Mouse (Mus musculus) retina, postnatal 7 days (tissue): ENCODE results near the gene Gm5089.

Source experiments
- DNase-seq: peaks from one replicate; pipeline ENCODE4 v3.0.0-alpha.2; 2012; ENCODE audit warnings: low read depth, low spot score

Gm5089 gene

GRCm38 (mm10) chr14:122426529-122427203, 24.2 kb downstream of the Gm5089 start:
- DNase-seq: no peak

DNA sequence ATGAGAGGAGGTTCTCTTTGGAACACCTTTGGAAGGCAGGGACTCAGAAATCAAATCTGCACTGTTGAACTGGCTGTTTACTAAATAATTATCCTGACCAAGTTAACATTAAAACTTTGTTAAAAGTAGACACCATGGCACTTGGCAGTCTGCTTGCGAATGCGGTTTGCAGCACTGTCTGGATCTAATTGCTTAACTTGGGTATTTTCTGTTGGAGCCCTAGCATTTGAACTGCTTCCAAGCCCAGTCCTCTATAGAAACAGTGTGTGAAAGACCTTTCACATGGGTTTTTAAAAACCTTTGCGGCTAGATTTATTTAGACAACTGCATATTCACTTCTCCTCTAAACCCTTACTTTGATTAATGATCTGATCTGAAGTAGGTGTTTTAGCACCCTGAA, 26.5 kb downstream of the Gm5089 start:
- DNase-seq: no peak

- no peak for DNase-seq
Measured at GRCm38 (mm10) chr14:122416166-122416771, 34.6 kb downstream of the Gm5089 start.

- DNase-seq: no peak
Measured at GRCm38 (mm10) chr14:122414786-122415185, 36.1 kb downstream of the Gm5089 start.

GRCm38 (mm10) chr14:122413542-122413928, 37.4 kb downstream of the Gm5089 start:
- DNase-seq: no peak

GRCm38 (mm10) chr14:122412841-122413541, 37.9 kb downstream of the Gm5089 start:
- DNase-seq: no peak

DNA sequence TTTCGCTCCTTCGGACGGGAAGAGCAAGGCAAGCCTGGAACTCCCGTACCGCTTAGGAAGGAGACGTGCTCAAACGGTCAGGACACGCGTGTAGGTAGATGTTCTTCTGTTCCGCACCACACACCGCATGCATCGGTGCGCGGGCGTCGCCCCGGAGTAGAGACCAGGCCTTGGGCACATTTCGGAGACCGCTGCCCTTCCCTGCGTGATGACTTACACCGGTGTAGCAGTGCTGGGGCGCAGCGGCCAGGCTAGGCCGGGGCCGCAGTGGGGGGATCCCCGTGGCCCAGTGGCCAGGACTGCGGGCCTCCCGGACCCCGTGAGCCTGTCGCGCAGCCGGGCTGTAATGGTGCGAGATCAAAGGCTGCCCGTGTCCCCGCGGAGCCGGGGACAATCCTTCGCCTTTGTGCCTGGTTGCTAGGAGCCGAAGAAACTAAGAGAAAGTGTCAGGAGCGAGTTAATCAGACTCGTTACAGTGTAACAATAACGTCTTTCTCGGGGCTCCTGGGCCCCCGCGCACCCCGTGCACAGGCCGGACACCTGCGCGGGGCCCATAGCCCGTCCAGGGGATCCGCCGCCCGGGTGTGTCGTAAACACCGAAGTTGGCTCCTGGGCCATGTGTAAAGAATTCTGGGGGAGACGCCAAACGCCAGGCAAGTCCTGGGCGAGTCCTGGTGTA, 44.2 kb downstream of the Gm5089 start:
- DNase-seq: no peak

DNA sequence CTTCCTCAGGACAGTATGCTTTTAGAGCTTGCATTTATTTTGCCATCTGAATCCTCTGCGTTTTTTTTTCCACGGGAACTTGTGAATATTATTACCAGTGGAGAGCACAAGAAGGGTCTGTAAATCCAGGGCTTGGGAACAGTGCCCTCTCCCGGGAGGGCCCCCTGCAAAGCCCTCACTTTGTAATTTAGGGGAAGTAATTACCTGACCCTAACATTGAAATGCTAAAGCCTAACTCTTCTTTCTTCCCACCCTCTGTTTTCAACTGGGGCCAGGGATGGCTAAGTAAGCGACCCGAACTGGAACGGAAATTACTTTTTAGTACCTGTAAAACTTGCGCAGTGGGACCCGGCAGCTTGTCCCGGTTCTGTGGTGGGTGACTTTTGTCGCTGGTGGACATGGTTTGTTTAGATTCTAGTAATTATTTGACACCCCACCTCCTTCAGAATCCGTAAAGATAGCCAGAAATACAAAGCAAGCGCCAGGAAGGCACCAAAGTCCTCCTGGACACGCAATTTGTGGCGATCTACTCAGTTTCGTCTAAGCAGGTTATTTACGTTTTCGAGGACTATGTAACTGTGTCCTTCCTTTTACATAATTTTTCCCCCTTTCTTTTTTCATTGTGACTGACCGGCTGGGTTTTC, 44.9 kb downstream of the Gm5089 start:
- no peak for DNase-seq

DNA sequence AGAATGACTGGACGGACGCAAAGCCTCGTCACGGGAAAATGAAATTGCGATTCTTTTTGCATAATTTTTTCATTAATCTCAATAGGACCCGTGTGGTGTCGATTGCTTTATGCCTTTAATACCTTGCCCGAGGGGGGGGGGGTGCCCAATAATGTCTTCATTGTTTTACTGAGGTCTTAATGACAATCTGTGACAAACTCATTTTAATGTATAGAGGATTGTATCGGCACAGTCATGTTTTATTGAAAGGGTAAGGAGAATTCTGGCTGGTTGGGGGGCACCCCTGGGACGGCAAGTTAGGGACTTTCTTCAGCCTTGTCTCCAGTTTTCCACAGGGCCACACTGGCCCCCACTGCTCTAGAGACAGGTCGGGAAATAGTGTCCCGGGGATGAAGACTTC, 45.7 kb downstream of the Gm5089 start:
- no peak for DNase-seq

GRCm38 (mm10) chr14:122404596-122405154, 46.2 kb downstream of the Gm5089 start:
- no peak for DNase-seq

DNA sequence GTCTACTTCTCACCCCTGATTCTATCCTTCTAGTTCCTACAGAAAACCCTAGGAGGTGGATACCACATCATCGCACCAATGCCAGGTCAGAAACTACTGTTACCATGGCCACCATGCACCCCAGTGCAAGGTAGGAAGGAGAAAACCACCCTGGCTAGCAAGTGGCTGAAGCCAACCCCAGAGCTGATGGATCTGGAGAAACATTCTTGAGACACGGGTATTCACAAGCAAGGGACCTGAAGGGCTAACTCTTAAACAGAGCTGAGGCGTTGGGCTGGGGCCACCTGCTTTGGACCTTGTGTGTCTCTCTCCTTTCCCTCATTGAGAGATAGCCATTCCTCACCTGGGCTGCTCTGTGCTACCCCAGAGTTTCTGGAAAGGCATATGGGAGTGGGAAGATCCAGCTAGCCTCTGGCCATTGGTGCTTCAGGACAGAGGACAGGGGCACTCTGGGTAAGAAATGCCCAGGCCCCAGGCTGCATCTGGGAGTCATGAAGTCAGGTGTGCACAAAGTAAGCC, 47.4 kb downstream of the Gm5089 start:
- no peak for DNase-seq

- no peak for DNase-seq
Measured at GRCm38 (mm10) chr14:122402716-122403258, 48.1 kb downstream of the Gm5089 start.

DNA sequence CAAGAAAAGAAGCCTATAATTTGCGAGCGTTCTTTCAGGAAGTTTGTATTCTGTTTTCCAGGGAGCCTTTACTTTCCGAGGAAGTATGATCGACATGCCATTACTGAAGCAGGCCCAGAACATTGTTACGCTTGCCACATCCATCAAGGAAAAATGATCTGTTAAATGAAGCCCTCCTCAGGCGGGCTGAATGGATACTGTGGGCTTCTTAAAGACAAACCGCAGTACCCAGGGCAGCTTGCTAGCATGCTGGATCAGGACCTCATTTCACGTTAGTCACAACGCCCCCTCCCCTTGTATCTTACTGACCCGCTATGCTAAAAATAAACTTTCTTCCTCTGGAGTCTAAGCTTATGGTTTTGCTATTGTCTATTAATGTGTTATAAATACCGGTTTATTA, 49.0 kb downstream of the Gm5089 start:
- DNase-seq: no peak

DNA sequence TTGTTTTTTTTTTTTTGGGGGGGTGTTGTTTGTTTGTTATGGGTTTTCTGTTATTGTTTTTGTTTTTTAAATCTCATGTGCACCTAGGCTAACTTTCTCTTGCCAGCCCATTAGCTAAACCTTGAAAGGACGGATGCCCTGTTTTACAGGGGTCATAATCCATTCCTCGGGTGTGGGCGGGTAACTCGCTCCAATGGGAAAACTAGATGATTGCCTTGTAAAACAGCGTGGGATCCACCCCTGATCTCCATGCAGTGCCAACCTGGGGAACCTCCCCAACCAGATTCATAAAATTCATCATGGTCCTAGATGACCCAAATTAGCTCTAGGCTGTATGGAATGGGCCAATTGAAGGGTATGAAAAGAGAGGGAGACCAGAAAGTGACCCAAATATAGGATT, 51.0 kb downstream of the Gm5089 start:
- DNase-seq: no peak

DNA sequence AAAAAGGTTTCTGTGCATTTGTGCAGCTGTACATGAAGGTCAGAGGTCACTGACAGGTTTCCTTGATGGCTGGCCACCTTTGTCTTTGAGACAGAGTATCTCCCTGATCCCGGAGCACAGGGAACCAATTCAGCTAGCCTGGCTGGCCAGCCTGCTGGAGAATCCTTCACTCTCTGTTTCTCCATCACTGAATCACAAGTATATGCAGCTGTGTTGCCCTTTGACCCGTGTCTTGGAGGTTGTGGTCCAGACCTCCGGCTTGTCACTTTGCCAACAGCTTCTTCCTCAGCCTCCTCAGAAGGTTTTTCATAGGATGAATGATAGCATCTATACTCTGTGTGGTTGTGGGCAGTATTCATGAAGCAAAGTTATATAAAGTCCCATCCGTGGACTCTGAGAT, 52.2 kb downstream of the Gm5089 start:
- no peak for DNase-seq

- no peak for DNase-seq
Measured at GRCm38 (mm10) chr14:122393119-122393518, 57.8 kb downstream of the Gm5089 start.

DNA sequence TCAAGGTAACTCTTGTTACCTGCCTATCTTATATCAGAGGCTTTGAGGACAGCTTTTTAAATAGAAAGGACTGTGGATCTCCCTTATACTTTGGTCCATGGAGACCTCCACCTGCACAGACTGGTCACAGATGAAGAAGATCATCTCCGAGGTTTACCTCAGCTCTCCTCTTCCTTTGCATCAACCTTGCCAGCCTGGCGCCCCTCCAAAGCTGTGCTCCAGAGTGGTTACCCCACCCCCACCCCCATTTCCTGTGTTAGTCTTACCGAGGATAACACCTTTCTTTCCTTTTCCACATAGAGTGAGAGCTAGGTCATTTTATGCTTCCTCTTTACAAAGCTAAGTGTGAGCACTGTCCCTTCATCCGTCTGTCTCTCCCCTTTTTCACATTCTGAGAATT, 60.0 kb downstream of the Gm5089 start:
- DNase-seq: no peak

GRCm38 (mm10) chr14:122389684-122390370, 61.1 kb downstream of the Gm5089 start:
- no peak for DNase-seq

- no peak for DNase-seq
Measured at GRCm38 (mm10) chr14:122388431-122389031, 62.4 kb downstream of the Gm5089 start.

DNA sequence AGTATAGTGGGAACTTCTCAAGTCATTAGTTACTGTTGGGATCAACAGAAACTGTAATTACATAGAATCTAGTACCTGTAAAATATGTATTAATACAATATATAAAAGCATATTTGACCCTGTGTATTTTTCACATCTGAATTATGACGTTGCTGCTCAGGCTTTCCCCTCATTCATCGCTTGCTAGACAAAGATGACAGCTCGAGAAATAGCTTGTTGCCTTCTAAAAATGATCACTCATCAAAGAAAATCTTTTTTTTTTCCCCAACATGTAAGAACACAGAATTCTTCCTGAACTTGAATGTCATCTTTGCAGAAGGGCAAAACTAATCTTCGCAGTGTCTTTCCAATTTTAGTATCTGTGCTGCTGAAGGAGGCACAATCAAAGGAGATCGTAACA, 63.1 kb downstream of the Gm5089 start:
- no peak for DNase-seq
